Mouse (Mus musculus) ES-E14 (cell line): ENCODE results near the gene Fastkd5. TPM values are rescaled to one million over a fixed set of nuclear protein-coding genes. Genes with fewer than 3 reads are reported as not detected.

Experiments
- DNase-seq: peaks from one replicate; pipeline ENCODE4 v3.0.0-alpha.2; 2013; ENCODE audit warnings: low read depth, low spot score
- H3K27ac ChIP-seq: 2 replicates; pipeline ENCODE4 v1.5.1; 2012; ENCODE audit warnings: low read depth, mild to moderate bottlenecking, low read length, moderate library complexity, mixed read lengths; ENCODE audit not compliant: poor library complexity, insufficient read depth, severe bottlenecking
- H3K36me3 ChIP-seq: 2 replicates; pipeline ENCODE4 v1.6.1; 2012; ENCODE audit warnings: mild to moderate bottlenecking, low read length, moderate library complexity, mixed read lengths; ENCODE audit not compliant: control insufficient read depth, poor library complexity, insufficient read depth, severe bottlenecking
- H3K4me1 ChIP-seq, 2 experiments: fragments of 150-350 bp in 1 of 2; sonication (generic) in 1 of 2; 2 replicates each; pipeline ENCODE4 v1.6.1; 2012; ENCODE audit warnings: low read length in 2 of 2, mild to moderate bottlenecking in 1 of 2, mixed read lengths in 1 of 2; ENCODE audit not compliant: control insufficient read depth in 2 of 2, insufficient read depth in 2 of 2, poor library complexity in 1 of 2
- H3K4me3 ChIP-seq, 2 experiments: fragments of 150-350 bp in 1 of 2; sonication (generic) in 1 of 2; 2 replicates each; pipeline ENCODE4 v1.5.1; 2012; ENCODE audit warnings: low read length in 2 of 2, low read depth in 1 of 2, mild to moderate bottlenecking in 1 of 2, mixed read lengths in 1 of 2; ENCODE audit not compliant: insufficient read depth in 1 of 2, poor library complexity in 1 of 2, severe bottlenecking in 1 of 2
- H3K9ac ChIP-seq: 2 replicates; pipeline ENCODE4 v1.6.1; 2012; ENCODE audit warnings: low read depth, mild to moderate bottlenecking, low read length, mixed read lengths; ENCODE audit not compliant: poor library complexity, insufficient read depth, severe bottlenecking
- H3K9me3 ChIP-seq: fragments of 150-350 bp; sonication (generic); 2 replicates; pipeline ENCODE4 v1.6.1; 2012; ENCODE audit warnings: low read depth, mild to moderate bottlenecking, low read length; ENCODE audit not compliant: control insufficient read depth, insufficient read depth
- CHD2 ChIP-seq: IDR thresholded peaks from 2 replicates; pipeline ENCODE4 v1.6.1; 2014; ENCODE audit warnings: mild to moderate bottlenecking, low read depth, low read length, inconsistent platforms
- HCFC1 ChIP-seq: IDR thresholded peaks from 2 replicates; pipeline ENCODE4 v1.6.1; 2012; ENCODE audit warnings: low read length, inconsistent platforms, borderline replicate concordance; ENCODE audit not compliant: insufficient read depth
- MAFK ChIP-seq: IDR thresholded peaks from 2 replicates; pipeline ENCODE4 v1.6.1; 2014; ENCODE audit warnings: mild to moderate bottlenecking, low read depth, low read length, inconsistent platforms; ENCODE audit not compliant: insufficient read depth
- ZC3H11A ChIP-seq: IDR thresholded peaks from 2 replicates; pipeline ENCODE4 v1.6.1; 2012; ENCODE audit warnings: low read depth, mild to moderate bottlenecking, inconsistent platforms, low read length, borderline replicate concordance
- ZNF384 ChIP-seq: IDR thresholded peaks from 2 replicates; pipeline ENCODE4 v1.6.1; 2012; ENCODE audit warnings: low read depth, low read length, inconsistent platforms
- in situ Hi-C, 2 experiments: fragments of 600-800 bp; cut with MboI; formaldehyde crosslinking; loops; one replicate each; pipeline ENCODE4 v1.15.1; 2025; ENCODE audit warnings: low sequenced_read_pairs in 2 of 2, inconsistent platforms in 1 of 2; ENCODE audit not compliant: unreplicated experiment in 2 of 2
- total RNA-seq: library from RNA; depleted of rRNA; stranded (reverse); fragments of 300-350 nt; gene quantifications from 2 replicates; pipeline ENCODE4 v1.2.3, GENCODE M21; 2012; rRNA removed

Fastkd5 gene
- total RNA-seq, result 22.0 and 22.2 TPM in 2 replicates

DNA sequence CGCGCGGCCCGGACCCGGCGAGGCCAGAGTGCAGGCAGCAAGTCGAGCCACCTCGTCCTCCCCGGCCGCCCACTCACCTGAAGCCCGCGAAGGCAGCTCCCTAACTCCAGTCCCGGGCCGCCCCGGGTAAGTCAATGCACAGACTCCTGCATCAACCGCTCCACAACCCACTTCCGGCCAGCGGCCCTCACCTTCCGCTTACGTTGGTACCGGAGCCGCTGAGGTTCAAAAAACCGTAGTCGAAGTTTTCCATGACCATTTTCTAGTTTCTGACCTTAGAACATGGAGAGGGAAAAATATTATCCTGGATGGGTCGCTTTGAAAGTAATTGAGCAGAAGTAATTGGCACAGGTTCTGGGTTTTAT, at the start of gene Fastkd5, which contains the start of gene Ubox5:
Gene Fastkd5, minus strand, starts transcription at position 189 of the 365 bp plus-strand sequence.
Gene Ubox5, minus strand, starts transcription at position 200 of the 365 bp plus-strand sequence.
- in situ Hi-C loops, result no loop called here
- Histone ChIP-seq H3K9me3 (no peaks in the 10 kb centered on the region), H3K36me3 (peaks cover 12% of the 10 kb centered on the region), H3K4me3 (peak within 1 kb of the TSS; percentile 92 to 93), H3K4me1 (peaks cover 5 to 22% of the 10 kb centered on the region in 2 experiments; a peak in 3 of 4 replicates), H3K27ac (peak within 1 kb of the TSS; percentile 45), H3K9ac (peak within 1 kb of the TSS; percentile 99)
- TF ChIP-seq ZNF384 (no peak), CHD2 (no peak), HCFC1 (peak; percentile 77), ZC3H11A (no peak)
- no peak for DNase-seq

GRCm38 (mm10) chr2:130679154-130679553, 49.3 kb upstream of the Fastkd5 start:
- Histone ChIP-seq H3K9ac (no peak overlapping the region), H3K36me3 (peaks cover 58% of the 10 kb centered on the region)
- TF ChIP-seq ZC3H11A (no peak), CHD2 (no peak), HCFC1 (no peak), ZNF384 (no peak), MAFK (no peak)

GRCm38 (mm10) chr2:130677211-130677610, 47.4 kb upstream of the Fastkd5 start:
- TF ChIP-seq ZNF384 (no peak), CHD2 (no peak), ZC3H11A (no peak), MAFK (no peak), HCFC1 (no peak)
- Histone ChIP-seq H3K4me3 (no peak overlapping the region), H3K4me1 (no peaks in the 10 kb centered on the region), H3K9me3 (no peaks in the 10 kb centered on the region), H3K9ac (no peak overlapping the region), H3K36me3 (peaks cover 64% of the 10 kb centered on the region), H3K27ac (no peak overlapping the region)
- DNase-seq, result no peak
- in situ Hi-C loops, result no loop called here

More at GRCm38 (mm10) chr2:130679154-130679553, 49.3 kb upstream of the Fastkd5 start:
- no peak for DNase-seq
- Histone ChIP-seq H3K4me3 (no peak overlapping the region), H3K9me3 (no peaks in the 10 kb centered on the region), H3K27ac (no peak overlapping the region), H3K4me1 (no peaks in the 10 kb centered on the region)
- in situ Hi-C loops, result no loop called here

DNA sequence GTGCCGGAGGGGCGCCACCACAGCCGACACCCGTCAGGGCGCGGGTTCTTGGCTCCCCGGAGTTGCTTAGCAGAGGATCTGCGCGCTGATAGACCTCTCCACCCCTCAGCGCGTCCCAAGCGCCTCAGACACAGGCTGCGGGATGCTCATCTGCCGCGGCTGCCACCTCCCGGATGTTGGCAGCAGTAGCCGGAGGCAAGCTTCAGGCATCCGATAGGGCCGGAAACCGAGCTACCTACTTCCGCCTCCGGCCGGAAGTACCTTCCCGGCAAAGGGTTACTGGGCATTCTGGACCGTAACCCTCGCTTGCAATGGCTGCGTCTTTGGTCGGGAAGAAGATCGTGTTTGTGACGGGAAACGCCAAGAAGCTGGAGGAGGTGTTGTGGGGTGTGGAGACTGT, 37.7 kb upstream of the Fastkd5 start, which contains the start of gene Itpa:
Gene Itpa, plus strand, starts transcription at position 52 of the 400 bp plus-strand sequence.
- peak; percentile 87 for DNase-seq
- H3K4me3 ChIP-seq, result peak within 1 kb of the TSS; percentile 83 to 90
- TF ChIP-seq MAFK, result no peak
- TF ChIP-seq ZNF384, result no peak
- TF ChIP-seq ZC3H11A, result no peak
- no peak for TF ChIP-seq CHD2
- TF ChIP-seq HCFC1, result 0 out of 2 replicates have a peak, but pooled peaks have one; percentile 59
- peaks cover 13% of the 10 kb centered on the region for H3K36me3 ChIP-seq
- H3K9ac ChIP-seq, result peak within 1 kb of the TSS; percentile 87
- peaks cover 0 to 6% of the 10 kb centered on the region in 2 experiments; a peak in 2 of 4 replicates for H3K4me1 ChIP-seq
- H3K9me3 ChIP-seq, result no peaks in the 10 kb centered on the region
- H3K27ac ChIP-seq, result peak within 1 kb of the TSS; percentile 54
- in situ Hi-C loops, result no loop called here

DNA sequence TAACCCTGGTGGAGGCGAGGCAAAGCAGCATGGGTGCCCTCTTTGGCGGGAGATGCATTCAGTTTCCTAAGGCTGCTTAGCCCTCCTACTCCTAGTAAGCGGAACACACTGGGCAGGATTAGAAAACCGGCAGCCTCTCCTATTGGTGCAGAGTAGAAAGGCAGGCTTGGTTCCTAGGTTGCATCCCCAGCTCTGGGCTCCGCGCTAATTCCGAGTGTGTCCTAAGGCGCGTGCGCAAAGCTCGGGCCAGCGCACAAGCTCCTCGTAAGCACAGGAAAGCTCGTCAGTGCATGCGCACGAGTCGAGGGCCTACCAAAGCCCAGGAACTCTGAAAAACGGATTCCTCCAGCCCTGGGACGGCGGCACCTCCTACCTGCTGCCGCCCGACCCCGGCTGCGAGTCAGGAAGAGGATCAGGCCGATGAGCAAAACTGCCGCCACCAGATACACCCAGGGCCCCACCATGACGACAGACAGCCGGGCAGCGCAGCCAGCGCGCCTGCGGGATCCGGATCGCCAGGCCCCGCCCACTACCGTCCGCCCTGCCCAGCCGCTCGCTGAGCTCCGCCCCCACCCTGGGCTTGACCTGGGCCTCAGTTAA, 34.4 kb upstream of the Fastkd5 start, which contains the start of gene Ddrgk1:
Gene Ddrgk1, minus strand, starts transcription at position 558 of the 600 bp plus-strand sequence.
- peak within 1 kb of the TSS; percentile 98 for H3K9ac ChIP-seq
- no peaks in the 10 kb centered on the region for H3K9me3 ChIP-seq
- peak within 1 kb of the TSS; percentile 86 to 89 for H3K4me3 ChIP-seq
- peaks cover 0 to 3% of the 10 kb centered on the region in 2 experiments; a peak in 2 of 4 replicates for H3K4me1 ChIP-seq
- TF ChIP-seq ZC3H11A (no peak), HCFC1 (peak; percentile 55; the same call in 1 of the 2 replicates)
- peak; percentile 93 for DNase-seq
- H3K27ac ChIP-seq, result peak within 1 kb of the TSS; percentile 91
- in situ Hi-C loops, result no loop called here
- H3K36me3 ChIP-seq, result peaks cover 7% of the 10 kb centered on the region
